Mouse (Mus musculus) megakaryocyte, embryonic 14.5 days (primary cell): ENCODE results near the gene Ptcra. TPM values are rescaled to one million over a fixed set of nuclear protein-coding genes. Genes with fewer than 3 reads are reported as not detected.

Source experiments
- H3K27me3 ChIP-seq: replicated peaks from 2 replicates; pipeline ENCODE3; 2012; ENCODE audit warnings: inconsistent platforms
- H3K36me3 ChIP-seq: replicated peaks from 2 replicates; pipeline ENCODE3; 2012; ENCODE audit warnings: low read length, inconsistent platforms, mixed read lengths
- H3K4me1 ChIP-seq: 2 replicates; pipeline ENCODE4 v1.6.1; 2012; ENCODE audit warnings: inconsistent platforms
- H3K4me3 ChIP-seq: replicated peaks from 2 replicates; pipeline ENCODE3; 2012; ENCODE audit warnings: moderate library complexity, mild to moderate bottlenecking, inconsistent platforms
- H3K9me3 ChIP-seq: 2 replicates; pipeline ENCODE4 v1.6.1; 2012; ENCODE audit warnings: inconsistent platforms
- FLI1 ChIP-seq: IDR thresholded peaks from 2 replicates; pipeline ENCODE4 v1.6.1; 2012; ENCODE audit warnings: low read length, inconsistent platforms, mixed read lengths
- GATA1 ChIP-seq: IDR thresholded peaks from 3 replicates; pipeline ENCODE4 v1.6.1; 2012; ENCODE audit warnings: mixed read lengths, low read length, inconsistent platforms, borderline replicate concordance
- polyA plus RNA-seq: library from polyadenylated mRNA; stranded (reverse); fragments of >175 nt; gene quantifications from 2 replicates; pipeline ENCODE4 v1.2.3, GENCODE M21; 2012; ENCODE audit warnings: low replicate concordance; ENCODE audit not compliant: insufficient read depth

Ptcra gene
- polyA plus RNA-seq, 1 experiment, result not detected

DNA sequence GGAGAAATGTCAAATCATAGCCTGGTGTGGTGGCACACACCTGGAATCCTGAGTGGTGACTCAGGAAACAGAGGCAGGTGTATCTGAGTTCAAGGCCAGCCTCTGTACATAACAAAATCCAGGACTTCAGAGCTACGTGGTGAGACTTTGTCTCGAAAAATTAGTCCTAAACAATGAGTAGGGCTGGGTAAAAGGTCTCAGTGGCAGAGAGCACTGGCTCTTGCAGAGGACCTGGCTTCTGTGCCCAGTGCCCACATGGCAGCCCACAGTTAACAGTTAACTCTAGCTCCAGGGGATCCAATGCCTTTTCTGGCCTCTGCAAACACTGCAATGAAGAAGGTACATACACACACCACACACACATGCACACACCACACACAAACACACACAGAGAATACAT lies 15.7 kb downstream of the Ptcra start:
- H3K36me3 ChIP-seq, result peaks cover 56% of the 10 kb centered on the region
- TF ChIP-seq GATA1 (no peak), FLI1 (no peak)
- no peaks in the 10 kb centered on the region for H3K9me3 ChIP-seq
- no peak overlapping the region for H3K4me3 ChIP-seq
- no peaks in the 10 kb centered on the region for H3K27me3 ChIP-seq
- peaks cover 62% of the 10 kb centered on the region for H3K4me1 ChIP-seq

- peaks cover 62% of the 10 kb centered on the region for H3K4me1 ChIP-seq
Measured at GRCm38 (mm10) chr17:46747234-46747633, 16.3 kb downstream of the Ptcra start.

DNA sequence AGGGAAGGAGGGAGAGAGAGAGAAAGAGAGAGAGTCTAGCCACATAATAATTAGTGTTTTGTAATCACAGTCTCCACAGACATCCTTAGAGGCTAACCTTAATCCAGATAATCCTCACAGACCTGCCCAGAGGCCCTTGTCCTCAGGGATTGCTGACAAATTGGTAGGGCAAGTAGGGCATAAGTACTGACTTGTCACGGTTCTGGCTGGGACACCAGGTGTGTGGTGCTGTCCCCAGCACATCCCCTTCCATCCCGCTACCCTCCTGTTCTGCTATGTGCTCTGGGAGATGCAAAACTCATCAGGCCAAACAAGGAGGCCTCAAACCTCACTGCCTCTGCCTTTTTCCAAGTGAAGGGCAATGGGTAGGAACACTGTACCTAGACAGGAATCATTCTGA lies 18.0 kb downstream of the Ptcra start:
- Histone ChIP-seq H3K4me1 (peaks cover 67% of the 10 kb centered on the region), H3K27me3 (no peaks in the 10 kb centered on the region), H3K36me3 (peaks cover 74% of the 10 kb centered on the region), H3K9me3 (no peaks in the 10 kb centered on the region), H3K4me3 (no peak overlapping the region)
- TF ChIP-seq FLI1, result no peak
- no peak for TF ChIP-seq GATA1

More at GRCm38 (mm10) chr17:46747234-46747633, 16.3 kb downstream of the Ptcra start:
- TF ChIP-seq FLI1 (no peak), GATA1 (no peak)
- peaks cover 61% of the 10 kb centered on the region for H3K36me3 ChIP-seq
- no peaks in the 10 kb centered on the region for H3K9me3 ChIP-seq
- no peaks in the 10 kb centered on the region for H3K27me3 ChIP-seq
- peak overlapping the region; percentile 39 for H3K4me3 ChIP-seq

DNA sequence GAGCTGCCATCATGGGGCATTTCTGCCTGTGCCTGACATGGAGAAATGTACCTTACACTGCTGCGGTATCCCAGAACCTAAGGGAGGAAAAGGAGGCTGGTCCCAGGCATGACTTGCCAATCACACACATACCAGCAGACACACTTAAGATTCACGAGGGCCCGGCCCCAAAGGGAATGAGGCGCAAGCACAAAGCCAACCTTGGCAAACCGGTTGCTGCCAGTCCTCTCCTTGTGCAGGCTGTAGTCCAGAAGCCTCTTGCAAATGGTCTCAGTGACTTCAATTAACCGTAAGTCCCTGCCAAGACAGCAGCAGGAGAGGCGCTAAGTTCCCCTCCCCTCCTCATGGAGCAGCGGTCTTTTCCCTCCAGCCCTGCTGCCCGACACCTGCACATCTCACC lies 20.5 kb downstream of the Ptcra start:
- TF ChIP-seq GATA1 (no peak), FLI1 (no peak)
- Histone ChIP-seq H3K36me3 (peaks cover 73% of the 10 kb centered on the region), H3K4me1 (peaks cover 53% of the 10 kb centered on the region)

GRCm38 (mm10) chr17:46741305-46741704 lies 22.2 kb downstream of the Ptcra start:
- H3K4me1 ChIP-seq, result peaks cover 53% of the 10 kb centered on the region
- no peaks in the 10 kb centered on the region for H3K27me3 ChIP-seq
- TF ChIP-seq GATA1 (no peak), FLI1 (no peak)
- H3K36me3 ChIP-seq, result peaks cover 72% of the 10 kb centered on the region
- H3K9me3 ChIP-seq, result no peaks in the 10 kb centered on the region
- no peak overlapping the region for H3K4me3 ChIP-seq

More for the DNA sequence above, 20.5 kb downstream of the Ptcra start:
- Histone ChIP-seq H3K9me3 (no peaks in the 10 kb centered on the region), H3K4me3 (no peak overlapping the region), H3K27me3 (no peaks in the 10 kb centered on the region)

- H3K4me3 ChIP-seq, result no peak overlapping the region
- no peaks in the 10 kb centered on the region for H3K9me3 ChIP-seq
- H3K27me3 ChIP-seq, result no peaks in the 10 kb centered on the region
- H3K4me1 ChIP-seq, result peaks cover 24% of the 10 kb centered on the region
- peaks cover 54% of the 10 kb centered on the region for H3K36me3 ChIP-seq
- TF ChIP-seq GATA1 (no peak), FLI1 (no peak)
Measured at GRCm38 (mm10) chr17:46736160-46736559, 27.4 kb downstream of the Ptcra start.

GRCm38 (mm10) chr17:46735287-46735686 lies 28.2 kb downstream of the Ptcra start:
- H3K4me3 ChIP-seq, result no peak overlapping the region
- peaks cover 52% of the 10 kb centered on the region for H3K36me3 ChIP-seq
- peaks cover 23% of the 10 kb centered on the region for H3K4me1 ChIP-seq
- TF ChIP-seq FLI1, result no peak
- TF ChIP-seq GATA1, result no peak
- no peaks in the 10 kb centered on the region for H3K9me3 ChIP-seq
- no peaks in the 10 kb centered on the region for H3K27me3 ChIP-seq

DNA sequence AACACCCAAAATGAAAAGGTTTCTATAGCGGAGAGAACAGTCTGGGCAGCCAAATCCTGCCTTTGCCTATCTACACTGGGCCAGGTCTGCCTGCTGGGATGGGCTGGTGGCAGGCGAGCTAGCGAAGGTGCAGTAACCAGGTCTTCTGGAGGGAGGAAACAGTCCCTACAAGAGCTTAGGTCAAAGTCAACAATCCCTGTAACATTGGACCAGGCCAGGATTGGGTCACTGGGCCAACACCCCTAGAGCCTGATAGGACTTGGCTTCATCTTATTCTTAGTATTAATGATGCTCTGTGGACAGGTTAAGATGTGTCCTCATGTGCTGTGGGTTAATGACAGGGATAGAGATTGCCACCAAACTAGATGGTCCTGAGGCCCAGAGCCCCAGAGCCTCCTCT lies 29.5 kb downstream of the Ptcra start:
- Histone ChIP-seq H3K4me3 (no peak overlapping the region), H3K27me3 (peaks cover under 1% of the 10 kb centered on the region), H3K36me3 (peaks cover 52% of the 10 kb centered on the region), H3K9me3 (no peaks in the 10 kb centered on the region), H3K4me1 (peaks cover 27% of the 10 kb centered on the region)
- no peak for TF ChIP-seq GATA1
- TF ChIP-seq FLI1, result no peak

- peaks cover 6% of the 10 kb centered on the region for H3K27me3 ChIP-seq
- no peak within 1 kb of the TSS for H3K4me3 ChIP-seq
- no peak for TF ChIP-seq FLI1
- peaks cover 30% of the 10 kb centered on the region for H3K4me1 ChIP-seq
- H3K36me3 ChIP-seq, result peaks cover 33% of the 10 kb centered on the region
- H3K9me3 ChIP-seq, result no peaks in the 10 kb centered on the region
Measured at GRCm38 (mm10) chr17:46728904-46729318, 34.6 kb downstream of the Ptcra start, which contains the start of gene Gnmt. Gene Gnmt, minus strand, starts transcription at chr17:46729168.

GRCm38 (mm10) chr17:46728496-46728895 lies 35.0 kb downstream of the Ptcra start:
- H3K36me3 ChIP-seq, result peaks cover 33% of the 10 kb centered on the region
- no peak for TF ChIP-seq FLI1
- TF ChIP-seq GATA1, result no peak
- peaks cover 6% of the 10 kb centered on the region for H3K27me3 ChIP-seq
- H3K9me3 ChIP-seq, result no peaks in the 10 kb centered on the region
- H3K4me1 ChIP-seq, result peaks cover 27% of the 10 kb centered on the region
- no peak overlapping the region for H3K4me3 ChIP-seq

DNA sequence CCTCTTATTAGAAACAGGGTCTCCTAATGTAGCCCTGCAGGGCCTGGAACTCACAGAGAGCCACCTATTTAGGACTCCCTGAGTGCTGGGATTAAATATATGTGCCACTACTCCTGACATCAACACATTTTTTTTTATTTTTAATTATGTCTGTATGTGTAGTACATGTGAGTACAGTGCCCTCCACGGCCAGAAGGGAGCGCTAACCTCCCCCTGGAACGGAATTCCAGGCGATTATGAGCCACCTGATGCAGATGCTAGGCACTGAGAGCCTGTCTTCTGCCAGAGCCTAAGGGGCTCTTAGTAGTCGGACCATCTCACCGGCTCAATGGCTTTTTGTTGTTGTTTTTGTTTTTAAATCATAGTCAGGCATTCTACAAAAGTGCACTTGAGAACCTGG lies 35.5 kb downstream of the Ptcra start:
- TF ChIP-seq GATA1, result no peak
- no peak for TF ChIP-seq FLI1
- no peak overlapping the region for H3K4me3 ChIP-seq
- H3K4me1 ChIP-seq, result peaks cover 26% of the 10 kb centered on the region
- H3K9me3 ChIP-seq, result no peaks in the 10 kb centered on the region
- H3K36me3 ChIP-seq, result peaks cover 36% of the 10 kb centered on the region
- H3K27me3 ChIP-seq, result peaks cover 6% of the 10 kb centered on the region
